In genomic region chr9:20520531-20521210, GRCm38 (mm10) we compare ENCODE assay signal across 7 mouse cellular contexts. TPM values are rescaled to one million over a fixed set of nuclear protein-coding genes. Genes with fewer than 3 reads are reported as not detected.
A peak's percentile ranks its signal among the peaks of the same experiment; 100 is the strongest.
DNase-seq lines count a peak whose midpoint lies in the region; ATAC-seq and TF ChIP-seq lines count a peak whose summit lies in the region.

No protein-coding gene starts in this region.

- 0 out of 2 replicates have a peak, but pooled peaks cover 5% of the 10 kb centered on the region for H3K36me3 ChIP-seq in thymus, adult 2 months (ENCODE audit: control insufficient read depth, insufficient read depth, low read length)
- peaks cover 22% of the 10 kb centered on the region for H3K36me3 ChIP-seq in hindbrain, embryonic 14.5 days (replicated peaks; ENCODE audit: control insufficient read depth, insufficient read depth)
- peaks cover 11% of the 10 kb centered on the region for H3K36me3 ChIP-seq in midbrain, embryonic 14.5 days (ENCODE audit: control insufficient read depth, insufficient read depth, low read length)

- no peak for ATAC-seq in hindbrain, embryonic 14.5 days (ENCODE audit: low FRiP score)
- no peak for ATAC-seq in midbrain, embryonic 14.5 days (ENCODE audit: low FRiP score, low TSS enrichment)

- WGBS in thymus, adult 2 months, result under 1% methylated on average over 17 of the region's 17 CpGs
- WGBS in hindbrain, embryonic 14.5 days, result under 1% methylated on average over 17 of the region's 17 CpGs
- WGBS in midbrain, embryonic 14.5 days, result under 1% methylated on average over 17 of the region's 17 CpGs

- H3K4me3 ChIP-seq in thymus, adult 2 months (ENCODE audit: control insufficient read depth, insufficient read depth, low read length), result peak overlapping the region; percentile 91
- H3K4me3 ChIP-seq in brown adipose tissue, adult 24 weeks (ENCODE audit: insufficient read depth, low read depth, low read length), result peak overlapping the region; percentile 92
- peak overlapping the region; percentile 67 for H3K4me3 ChIP-seq in hindbrain, embryonic 14.5 days (replicated peaks; ENCODE audit: low read length)
- H3K4me3 ChIP-seq in midbrain, embryonic 14.5 days (replicated peaks; ENCODE audit: low read depth, low read length), result peak overlapping the region; percentile 79

- H3K27ac ChIP-seq in thymus, adult 2 months (ENCODE audit: control insufficient read depth, insufficient read depth, low read length), result peak overlapping the region; percentile 92
- H3K27ac ChIP-seq in brown adipose tissue, adult 24 weeks (replicated peaks; ENCODE audit: low read depth, low read length), result peak overlapping the region; percentile 96
- peak overlapping the region; percentile 97 for H3K27ac ChIP-seq in hindbrain, embryonic 14.5 days
- H3K27ac ChIP-seq in midbrain, embryonic 14.5 days (replicated peaks; ENCODE audit: low read depth, low read length), result peak overlapping the region; percentile 97

- DNase-seq in thymus, adult 2 months, result no peak
- no peak for DNase-seq in thymus, postnatal 36 days
- DNase-seq in hindbrain, embryonic 14.5 days (ENCODE audit: low spot score), result peak; percentile 58
- DNase-seq in midbrain, embryonic 14.5 days, result peak; percentile 55
- no peak for DNase-seq in urinary bladder, adult 2 months (ENCODE audit: low spot score)
- DNase-seq in layer of hippocampus, postnatal 10 days (ENCODE audit: low spot score in 2 of 2), result no peak

- H3K4me1 ChIP-seq in thymus, adult 2 months (replicated peaks; ENCODE audit: control insufficient read depth, insufficient read depth, low read length), result peaks cover 11% of the 10 kb centered on the region
- H3K4me1 ChIP-seq in brown adipose tissue, adult 24 weeks (ENCODE audit: control insufficient read depth, insufficient read depth, insufficient read length, low read length), result peaks cover 9% of the 10 kb centered on the region; the same call in 1 of the 2 replicates
- H3K4me1 ChIP-seq in hindbrain, embryonic 14.5 days (replicated peaks; ENCODE audit: control insufficient read depth, insufficient read depth, low read length), result peaks cover 28% of the 10 kb centered on the region
- H3K4me1 ChIP-seq in midbrain, embryonic 14.5 days (ENCODE audit: control insufficient read depth, insufficient read depth, low read length), result peaks cover 31% of the 10 kb centered on the region

- H3K27me3 ChIP-seq in thymus, adult 2 months (ENCODE audit: control insufficient read depth, insufficient read depth, low read length), result no peaks in the 10 kb centered on the region
- H3K27me3 ChIP-seq in hindbrain, embryonic 14.5 days (ENCODE audit: control insufficient read depth, insufficient read depth, low read length), result no peaks in the 10 kb centered on the region
- H3K27me3 ChIP-seq in midbrain, embryonic 14.5 days (ENCODE audit: control insufficient read depth, insufficient read depth, low read length), result no peaks in the 10 kb centered on the region

- TF ChIP-seq CTCF in thymus, adult 2 months (IDR thresholded peaks at IDR 0.05; ENCODE audit: borderline replicate concordance, control insufficient read depth, extremely low read depth, insufficient read depth, low read length, poor library complexity), result no peak

- peak overlapping the region; percentile 81 for H3K9ac ChIP-seq in hindbrain, embryonic 14.5 days
- H3K9ac ChIP-seq in midbrain, embryonic 14.5 days (replicated peaks; ENCODE audit: low read length), result peak overlapping the region; percentile 93

- peak overlapping the region; percentile 96 for H3K4me2 ChIP-seq in hindbrain, embryonic 14.5 days (replicated peaks)
- peak overlapping the region; percentile 92 for H3K4me2 ChIP-seq in midbrain, embryonic 14.5 days (ENCODE audit: low read length)

- no peaks in the 10 kb centered on the region for H3K9me3 ChIP-seq in hindbrain, embryonic 14.5 days (ENCODE audit: control insufficient read depth, low read length)
- H3K9me3 ChIP-seq in midbrain, embryonic 14.5 days (ENCODE audit: control insufficient read depth, low read length), result no peaks in the 10 kb centered on the region

- no peak for TF ChIP-seq POLR2A in thymus, adult 2 months (IDR thresholded peaks at IDR 0.05; ENCODE audit: control insufficient read depth, extremely low read depth, insufficient read depth, low read length, poor library complexity)

RNA-seq across cellular contexts. Expression of gene Zfp266, which starts 0.5 kb away (rescaled TPM):
- 11.4 and 12.1 TPM in 2 replicates for polyA plus RNA-seq in thymus, adult 2 months (2012; rRNA removed)
- 11.8 and 14.7 TPM in 2 replicates for polyA plus RNA-seq in brown adipose tissue, adult 24 weeks (2012; ENCODE audit: insufficient read depth, insufficient read length, missing spikeins)
- polyA plus RNA-seq in hindbrain, embryonic 14.5 days (2014; fragmentation: Nextera tagmentation; extraction: Ambion mirVana), result 90.6 and 92.2 TPM in 2 replicates
- polyA plus RNA-seq in midbrain, embryonic 14.5 days (2014; fragmentation: Nextera tagmentation; extraction: Ambion mirVana), result 98.2 and 123 TPM in 2 replicates
- polyA plus RNA-seq in urinary bladder, adult 2 months (2012; rRNA removed), result 37.7 and 39.1 TPM in 2 replicates
- 10 to 100 TPM; 60.2 to 63.5 TPM for total RNA-seq in layer of hippocampus, postnatal 10 days (2021)

RNA-seq across cellular contexts. Expression of gene Zfp426, which starts 28.1 kb away (rescaled TPM):
- 7.7 and 9.8 TPM in 2 replicates for polyA plus RNA-seq in thymus, adult 2 months (2012; rRNA removed)
- 8.0 and 8.5 TPM in 2 replicates for polyA plus RNA-seq in brown adipose tissue, adult 24 weeks (2012; ENCODE audit: insufficient read depth, insufficient read length, missing spikeins)
- polyA plus RNA-seq in hindbrain, embryonic 14.5 days (2014; fragmentation: Nextera tagmentation; extraction: Ambion mirVana), result 37.3 and 39.4 TPM in 2 replicates
- polyA plus RNA-seq in midbrain, embryonic 14.5 days (2014; fragmentation: Nextera tagmentation; extraction: Ambion mirVana), result 30.1 and 39.5 TPM in 2 replicates
- 16.0 and 17.1 TPM in 2 replicates for polyA plus RNA-seq in urinary bladder, adult 2 months (2012; rRNA removed)
- total RNA-seq in layer of hippocampus, postnatal 10 days (2021), result 10 to 100 TPM; 34.1 to 36.8 TPM

Comparison
In these comparisons a context has a peak if more than half of its experiments do, and no peak if none do; other contexts are left out.
1. DNase-seq: peak in hindbrain, embryonic 14.5 days (single experiment) and midbrain, embryonic 14.5 days (single experiment); none in thymus, adult 2 months (single experiment), thymus, postnatal 36 days (0 of 2), urinary bladder, adult 2 months (single experiment) and layer of hippocampus, postnatal 10 days (0 of 2).
2. Peak in every context shown above with its lines, with median percentiles within 50 percentile points of each other: H3K27ac ChIP-seq and H3K4me3 ChIP-seq.